Mouse (Mus musculus): Measurements from ENCODE around the gene Clk1. TPM values are rescaled to one million over a fixed set of nuclear protein-coding genes. Genes with fewer than 3 reads are reported as not detected.

Clk1 gene
- total RNA-seq, 2 experiments from 2014 or later: 53.1 to 59.9 TPM

DNA sequence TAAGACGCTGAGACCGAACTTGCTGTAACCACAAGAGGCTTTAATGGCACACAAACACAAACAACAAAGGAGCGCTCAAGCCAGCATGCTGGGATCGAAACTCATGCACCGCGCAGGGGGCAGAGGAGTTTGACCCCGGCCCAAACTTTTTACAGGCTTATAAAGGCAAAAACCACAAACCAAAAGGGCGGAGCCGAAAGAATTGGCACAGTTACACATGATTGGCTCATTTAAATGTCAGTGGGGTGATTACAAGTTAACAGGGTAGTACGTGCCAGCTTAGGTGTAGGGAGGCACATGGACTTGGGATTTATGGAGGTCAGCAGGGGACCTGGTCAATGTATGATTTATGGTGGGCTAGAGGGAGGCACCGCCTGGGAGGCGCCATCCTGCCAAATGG, 59.3 kb downstream of the Clk1 start:
- DNase-seq (ENCODE audit: low spot score): no peak
- intact Hi-C loops (cut with DNase I): no loop called here

DNA sequence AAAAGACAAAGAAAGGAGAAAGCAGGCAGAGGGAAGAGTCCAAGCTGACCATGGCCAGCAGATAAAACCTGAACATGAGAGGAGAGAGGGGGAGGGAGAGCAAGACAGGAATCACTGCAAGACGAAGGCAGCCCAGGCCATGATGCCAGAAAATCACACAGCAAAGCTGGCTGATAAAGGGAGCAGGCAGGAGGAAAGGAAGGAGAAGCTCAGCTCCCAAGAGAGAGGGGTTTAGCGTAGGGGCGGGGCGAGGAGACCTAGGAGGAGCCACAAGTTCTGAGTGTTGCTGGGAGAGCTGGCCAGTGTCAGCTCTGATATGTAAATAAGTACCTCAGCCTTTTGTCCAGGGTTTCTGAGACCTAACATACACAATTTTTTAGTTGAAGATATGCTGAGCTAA, 61.6 kb downstream of the Clk1 start:
- no peak for DNase-seq (ENCODE audit: low spot score)
- intact Hi-C loops (cut with DNase I): no loop called here

Other genes with a start within 250 kb of the Clk1 start
- gene Aox4, start 213.7 kb downstream of the Clk1 start, total RNA-seq (2021): not detected
- gene Aox2, start 145.7 kb downstream of the Clk1 start, total RNA-seq (2021): not detected
- gene Bzw1, start 31.2 kb downstream of the Clk1 start, total RNA-seq (2021): 10 to 100 TPM; 62.7 to 75.9 TPM
- 10 to 100 TPM; 12.1 to 14.2 TPM for gene Nif3l1, start 21.1 kb upstream of the Clk1 start, total RNA-seq (2021)
- 10 to 100 TPM; 17.5 to 19.3 TPM for gene Ppil3, start 21.4 kb upstream of the Clk1 start, total RNA-seq (2021)
- gene Orc2, start 81.0 kb upstream of the Clk1 start, total RNA-seq (2021): 1 to 10 TPM; 9.3 to 9.6 TPM
- gene Fam126b, start 162.3 kb upstream of the Clk1 start, total RNA-seq (2021): 10 to 100 TPM; 12.5 to 18.1 TPM
- gene Ndufb3, start 162.3 kb upstream of the Clk1 start, total RNA-seq (2021): 100 to 1,000 TPM; 283 to 313 TPM